Mouse (Mus musculus): ENCODE results near the gene Gucd1.
"Not testable (repeated sequence)": the region's sequence is repeated elsewhere in the genome, so short reads cannot be mapped to it uniquely, and the experiment has no call there.

Gucd1 gene

GRCm38 (mm10) chr10:75428049-75429003 lies 89.4 kb downstream of the Gucd1 start:
- no peak for DNase-seq

GRCm38 (mm10) chr10:75424498-75424901 lies 93.3 kb downstream of the Gucd1 start:
- DNase-seq, result no peak

- no peak for DNase-seq
Measured at GRCm38 (mm10) chr10:75418747-75419146, 99.0 kb downstream of the Gucd1 start.

- no peak for DNase-seq
Measured at GRCm38 (mm10) chr10:75417363-75418042, 100.3 kb downstream of the Gucd1 start.

- DNase-seq, result no peak
Measured at GRCm38 (mm10) chr10:75414925-75415324, 102.8 kb downstream of the Gucd1 start.

GRCm38 (mm10) chr10:75412114-75413103 lies 105.4 kb downstream of the Gucd1 start:
- DNase-seq, result no peak

GRCm38 (mm10) chr10:75411343-75412113 lies 106.2 kb downstream of the Gucd1 start:
- DNase-seq, result not testable (repeated sequence)

- no peak for DNase-seq
Measured at GRCm38 (mm10) chr10:75407741-75408140, 110.0 kb downstream of the Gucd1 start.

GRCm38 (mm10) chr10:75406755-75407154 lies 111.0 kb downstream of the Gucd1 start:
- no peak for DNase-seq

GRCm38 (mm10) chr10:75405916-75406315 lies 111.9 kb downstream of the Gucd1 start:
- DNase-seq, result no peak

- no peak for DNase-seq
Measured at GRCm38 (mm10) chr10:75400958-75401357, 116.8 kb downstream of the Gucd1 start, which contains the start of gene Upb1. Gene Upb1, plus strand, starts transcription at chr10:75401115.

GRCm38 (mm10) chr10:75396966-75397365 lies 120.8 kb downstream of the Gucd1 start:
- no peak for DNase-seq

GRCm38 (mm10) chr10:75394796-75395195 lies 123.0 kb downstream of the Gucd1 start:
- DNase-seq, result no peak

GRCm38 (mm10) chr10:75390832-75391231 lies 126.9 kb downstream of the Gucd1 start:
- no peak for DNase-seq

- DNase-seq, result no peak
Measured at GRCm38 (mm10) chr10:75390156-75390555, 127.6 kb downstream of the Gucd1 start.

GRCm38 (mm10) chr10:75378688-75379087 lies 139.1 kb downstream of the Gucd1 start:
- no peak for DNase-seq

GRCm38 (mm10) chr10:75373655-75374351 lies 144.0 kb downstream of the Gucd1 start:
- not testable (repeated sequence) for DNase-seq

GRCm38 (mm10) chr10:75365231-75365633 lies 152.5 kb downstream of the Gucd1 start:
- DNase-seq, result peak; percentile 32

GRCm38 (mm10) chr10:75364796-75365195 lies 153.0 kb downstream of the Gucd1 start:
- no peak for DNase-seq

GRCm38 (mm10) chr10:75364214-75364690 lies 153.5 kb downstream of the Gucd1 start:
- DNase-seq, result not testable (repeated sequence)

GRCm38 (mm10) chr10:75355341-75355740 lies 162.4 kb downstream of the Gucd1 start:
- no peak for DNase-seq
